Mouse (Mus musculus) R1 (cell line): Measurements from ENCODE around the gene Tcf7.

ENCODE experiments used
- DNase-seq: peaks from one replicate; pipeline ENCODE4 v3.0.0-alpha.2; 2018; ENCODE audit warnings: low read depth, low spot score

Tcf7 gene

GRCm38 (mm10) chr11:52283596-52284571 is 1.1 kb upstream of the Tcf7 start:
- peak; percentile 29 for DNase-seq

GRCm38 (mm10) chr11:52282420-52282773 is 417 bp downstream of the Tcf7 start:
- DNase-seq = peak; percentile 76

GRCm38 (mm10) chr11:52281568-52282328 is 1.1 kb downstream of the Tcf7 start:
- DNase-seq = no peak

- no peak for DNase-seq
Measured at GRCm38 (mm10) chr11:52280566-52281455, 2.0 kb downstream of the Tcf7 start.

GRCm38 (mm10) chr11:52279611-52280145 is 3.1 kb downstream of the Tcf7 start:
- DNase-seq = no peak

GRCm38 (mm10) chr11:52278991-52279390 is 3.8 kb downstream of the Tcf7 start:
- DNase-seq = no peak

- DNase-seq = no peak
Measured at GRCm38 (mm10) chr11:52278164-52278563, 4.7 kb downstream of the Tcf7 start.

- no peak for DNase-seq
Measured at GRCm38 (mm10) chr11:52277433-52278150, 5.2 kb downstream of the Tcf7 start.

GRCm38 (mm10) chr11:52276961-52277391 is 5.8 kb downstream of the Tcf7 start:
- DNase-seq = peak; percentile 57

GRCm38 (mm10) chr11:52275774-52276555 is 6.8 kb downstream of the Tcf7 start:
- peak; percentile 23 for DNase-seq

GRCm38 (mm10) chr11:52275366-52275765 is 7.4 kb downstream of the Tcf7 start:
- no peak for DNase-seq

- DNase-seq = no peak
Measured at GRCm38 (mm10) chr11:52274456-52275112, 8.2 kb downstream of the Tcf7 start.

- no peak for DNase-seq
Measured at GRCm38 (mm10) chr11:52273942-52274330, 8.9 kb downstream of the Tcf7 start.

- no peak for DNase-seq
Measured at GRCm38 (mm10) chr11:52273183-52273941, 9.5 kb downstream of the Tcf7 start.

- DNase-seq = no peak
Measured at GRCm38 (mm10) chr11:52272619-52273018, 10.2 kb downstream of the Tcf7 start.

- no peak for DNase-seq
Measured at GRCm38 (mm10) chr11:52271765-52272495, 10.9 kb downstream of the Tcf7 start.

GRCm38 (mm10) chr11:52269841-52270240 is 13.0 kb downstream of the Tcf7 start:
- DNase-seq = no peak
